Mouse (Mus musculus) layer of hippocampus, adult 18-20 months (tissue): Measurements from ENCODE around the gene Atp11b. TPM values are rescaled to one million over a fixed set of nuclear protein-coding genes. Genes with fewer than 3 reads are reported as not detected.

Experiments used
- DNase-seq, 2 experiments: peaks; one replicate each; pipeline ENCODE4 v3.0.0; 2022; ENCODE audit warnings: low spot score in 2 of 2
- total RNA-seq, 2 experiments: library from RNA; stranded (reverse); gene quantifications; 2 replicates each; pipeline ENCODE4 v1.2.3; 2021

Gene Atp11b
- total RNA-seq, 2 experiments from 2014 or later: 75.9 to 76.3 TPM

DNA sequence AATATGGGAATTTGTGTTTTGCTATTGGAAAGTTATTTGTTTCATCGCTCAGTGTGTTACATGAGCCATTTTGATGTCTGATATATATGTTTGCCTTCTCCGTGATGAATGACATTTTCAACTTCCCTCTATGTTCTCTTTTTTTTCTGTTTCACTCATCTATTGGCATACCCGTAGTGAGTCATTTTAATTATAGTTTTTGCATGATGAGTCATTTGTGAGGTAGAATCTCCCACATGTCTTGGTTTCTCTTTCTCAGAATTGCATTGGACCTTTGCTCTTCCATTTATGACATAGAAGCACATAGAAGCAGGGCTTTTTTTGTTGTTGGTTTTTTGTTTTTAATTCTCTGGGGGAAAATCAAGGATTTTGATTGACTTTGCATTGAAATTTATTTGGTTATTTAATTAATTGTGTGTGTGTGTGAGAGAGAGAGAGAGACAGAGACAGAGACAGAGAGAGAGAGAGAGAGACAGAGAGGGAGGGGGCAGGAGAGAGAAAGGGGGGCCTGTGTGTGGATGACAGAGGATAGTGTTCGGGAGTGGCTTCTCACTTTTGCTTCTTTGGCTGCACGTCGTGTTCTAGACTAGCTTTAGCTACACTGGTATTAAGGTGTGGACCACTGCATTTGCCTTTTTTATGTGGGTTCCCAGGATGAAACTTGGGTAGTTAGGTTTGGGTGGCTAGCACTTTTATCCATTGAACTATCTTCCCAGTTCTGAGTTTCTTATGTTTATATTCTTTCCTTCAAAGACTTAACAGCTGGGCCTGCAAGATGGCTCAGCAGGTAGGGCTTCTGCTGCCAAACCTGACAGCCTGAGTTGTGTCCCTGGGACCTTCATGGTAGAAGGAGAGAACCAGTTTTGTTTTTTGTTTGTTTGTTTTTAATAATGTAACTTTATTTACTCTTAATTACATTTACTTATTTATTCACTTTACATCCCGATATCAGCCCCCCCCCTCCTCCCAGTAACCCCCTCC lies 11.0 kb downstream of the Atp11b start:
- no peak for DNase-seq

DNA sequence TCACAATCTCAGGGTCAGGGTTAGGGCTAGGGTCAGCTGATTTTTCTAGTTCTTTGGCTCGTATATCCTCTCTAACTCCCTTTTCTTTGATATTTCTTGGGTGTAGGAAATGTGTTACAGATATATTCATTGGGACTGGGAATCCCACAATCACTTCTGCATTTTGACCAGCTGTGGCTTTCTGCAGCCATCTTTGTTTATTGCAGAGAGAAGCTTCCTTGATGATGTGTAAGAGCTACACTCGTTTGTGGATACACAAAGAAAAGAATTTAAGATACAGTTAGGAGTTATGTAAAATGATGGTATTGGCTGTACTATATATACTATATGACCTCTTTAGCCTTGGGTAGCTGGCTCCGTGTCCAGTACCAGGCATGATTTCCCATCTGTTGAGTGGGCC lies 25.8 kb downstream of the Atp11b start:
- DNase-seq: no peak

DNA sequence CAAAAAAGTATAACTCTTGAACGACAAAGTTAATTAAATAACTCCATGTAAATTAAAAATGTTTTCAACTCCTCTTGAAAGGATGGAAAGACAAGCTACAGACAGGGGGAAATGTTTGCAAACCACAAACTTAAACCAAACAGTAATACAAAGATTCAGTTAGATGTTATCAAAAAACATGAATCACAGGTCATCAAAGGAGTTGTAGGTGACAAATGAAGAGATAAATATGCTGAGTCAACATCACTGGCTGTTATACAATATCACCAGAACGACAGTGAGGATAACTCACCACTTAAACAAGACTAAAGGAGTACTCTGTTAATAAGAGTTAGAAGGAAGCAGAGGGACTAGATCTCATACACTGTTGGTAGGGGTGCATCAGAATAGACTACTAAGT lies 48.1 kb downstream of the Atp11b start:
- no peak for DNase-seq

DNA sequence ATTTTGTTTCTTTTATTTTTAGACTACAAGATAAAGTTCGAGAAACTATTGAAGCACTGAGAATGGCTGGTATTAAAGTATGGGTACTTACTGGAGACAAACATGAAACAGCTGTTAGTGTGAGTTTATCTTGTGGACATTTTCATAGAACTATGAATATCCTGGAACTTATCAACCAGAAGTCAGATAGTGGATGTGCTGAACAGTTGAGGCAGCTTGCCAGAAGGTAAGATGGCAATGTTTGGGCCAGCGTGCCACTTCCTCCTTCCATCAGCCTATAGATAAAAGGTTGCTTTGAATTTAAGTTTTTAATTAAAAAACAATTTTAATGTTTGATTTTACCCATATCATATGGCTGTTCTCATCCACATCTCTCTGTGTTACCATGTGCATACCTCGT lies 66.0 kb downstream of the Atp11b start:
- DNase-seq: no peak

DNA sequence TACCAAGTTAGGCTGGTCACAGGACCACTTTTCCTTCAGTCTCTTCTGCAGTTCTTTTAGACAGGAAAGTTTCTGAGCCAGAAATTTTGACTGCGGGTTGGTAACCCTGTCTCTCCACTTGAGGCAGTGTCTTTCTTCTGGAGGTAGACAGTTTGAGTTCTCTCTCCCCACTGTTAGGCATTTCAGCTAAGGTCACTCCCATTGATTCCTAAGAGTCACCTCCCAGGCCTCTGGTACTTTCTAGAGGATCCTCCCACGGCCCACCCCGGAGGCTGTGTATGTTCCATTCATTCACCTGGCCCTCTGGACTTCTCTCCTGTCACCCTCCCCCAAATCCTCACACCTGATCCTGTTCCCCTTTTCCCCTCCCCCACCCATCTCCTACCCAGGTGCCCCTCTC lies 68.1 kb downstream of the Atp11b start:
- DNase-seq: no peak

DNA sequence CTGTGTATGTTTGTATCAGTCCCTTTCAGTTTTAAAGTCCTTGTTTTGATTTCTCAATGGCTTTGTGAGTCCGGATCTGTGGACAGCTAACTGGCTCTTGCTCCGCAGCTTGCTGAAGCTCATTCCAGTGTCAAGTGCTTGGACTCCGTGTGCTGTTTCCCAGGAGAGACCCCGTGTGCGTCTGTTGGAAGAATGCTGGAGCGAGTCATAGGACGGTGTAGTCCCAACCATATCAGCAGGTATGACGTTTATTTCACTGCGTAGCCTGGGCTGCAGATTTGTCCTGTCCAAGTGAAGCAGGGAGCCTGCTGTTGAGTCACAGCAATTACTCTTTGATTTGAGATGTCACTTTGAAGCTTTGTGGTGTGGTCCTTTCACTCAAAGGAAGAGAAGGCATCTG lies 95.4 kb downstream of the Atp11b start:
- no peak for DNase-seq

DNA sequence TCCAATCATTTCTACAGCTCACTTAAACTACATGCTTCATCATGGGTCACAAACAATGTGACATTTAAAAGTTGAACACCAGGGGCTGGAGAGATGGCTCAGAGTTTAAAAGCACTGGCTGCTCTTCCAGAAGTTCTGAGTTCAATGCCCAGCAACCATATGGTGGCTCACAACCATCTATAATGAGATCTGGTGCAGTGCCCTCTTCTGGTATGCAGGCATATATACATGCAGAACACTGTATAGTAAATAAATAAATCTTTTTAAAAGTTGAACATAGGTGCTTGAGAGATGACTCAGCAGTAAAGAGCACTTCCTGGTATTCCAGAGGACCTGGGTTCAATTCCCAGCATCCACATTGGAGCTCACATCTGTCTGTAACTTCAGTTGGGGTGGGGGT lies 129.4 kb downstream of the Atp11b start:
- no peak for DNase-seq

DNA sequence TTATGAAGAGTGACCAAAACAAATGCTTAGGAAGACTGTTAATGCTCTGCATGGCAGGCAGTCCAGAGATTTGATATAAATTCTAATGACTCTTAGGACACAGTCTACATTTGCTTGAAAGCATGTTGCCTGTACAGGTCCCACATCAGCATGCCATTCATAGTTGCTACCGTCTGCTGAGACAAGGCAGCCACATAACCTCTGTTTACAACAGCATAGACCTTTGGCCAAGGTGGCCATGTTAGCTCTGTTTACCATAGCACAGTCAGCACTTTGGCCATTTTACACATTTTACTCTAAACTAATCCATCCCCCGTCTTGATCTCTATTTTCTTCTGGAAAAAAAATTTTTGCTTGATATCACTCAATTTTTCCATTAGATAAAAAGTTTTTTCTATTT lies 135.6 kb downstream of the Atp11b start:
- DNase-seq: no peak

DNA sequence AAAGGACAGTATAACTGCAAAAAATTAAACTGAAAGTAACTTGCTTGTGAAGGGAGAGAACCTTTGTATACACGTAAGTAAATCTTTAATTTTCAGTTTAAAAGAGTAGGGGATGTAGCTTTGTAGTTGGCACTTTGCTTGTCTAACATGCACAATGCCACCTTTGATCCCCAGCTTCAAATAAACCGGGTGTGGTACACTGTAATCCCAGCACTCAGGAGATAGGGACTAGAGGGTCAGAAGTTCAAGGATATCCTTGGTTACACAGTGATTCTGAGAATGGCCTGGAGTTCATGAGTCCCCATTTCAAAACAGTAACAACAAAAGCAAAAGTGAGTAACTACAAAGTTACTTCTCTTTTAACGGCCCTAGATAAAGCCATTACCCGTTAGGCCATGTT lies 137.2 kb downstream of the Atp11b start:
- DNase-seq: no peak

DNA sequence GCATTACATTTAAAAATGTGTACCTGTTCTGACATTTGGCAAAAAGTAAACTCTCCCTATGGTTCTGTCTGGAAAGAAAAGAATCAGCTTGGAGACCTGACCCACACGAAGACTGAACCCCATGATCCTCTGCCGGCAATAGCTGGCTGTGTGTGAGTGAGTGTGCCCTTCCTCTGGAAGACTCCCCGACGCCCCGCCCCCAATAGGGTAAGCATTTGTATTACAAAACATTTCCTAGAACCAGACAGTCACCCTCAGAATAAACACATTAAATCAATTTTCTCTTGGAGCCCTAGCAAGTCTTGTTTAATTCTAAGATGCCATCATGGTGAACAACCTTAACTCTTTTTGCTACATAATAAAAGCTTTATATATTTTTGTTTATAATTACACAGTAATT lies 139.2 kb downstream of the Atp11b start:
- DNase-seq: no peak

DNA sequence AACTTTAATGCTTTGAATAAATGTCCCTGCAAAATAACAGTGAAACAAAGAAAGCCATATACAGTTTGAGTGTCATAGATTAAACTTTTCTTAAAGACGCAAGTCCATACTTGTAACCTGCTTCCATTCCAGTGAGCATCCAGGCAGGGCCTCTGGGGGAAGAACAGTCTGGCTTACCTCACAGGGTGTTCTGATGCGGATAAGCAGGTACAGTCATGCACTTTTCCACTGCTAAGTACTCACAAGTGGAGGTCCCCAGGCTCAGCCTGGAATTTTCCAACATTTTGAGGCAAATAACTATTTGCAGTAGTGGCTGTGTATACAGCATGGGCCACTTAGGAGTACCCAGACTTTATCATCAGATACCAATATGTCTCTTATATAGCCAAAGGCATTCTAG lies 144.0 kb downstream of the Atp11b start:
- DNase-seq: no peak

DNA sequence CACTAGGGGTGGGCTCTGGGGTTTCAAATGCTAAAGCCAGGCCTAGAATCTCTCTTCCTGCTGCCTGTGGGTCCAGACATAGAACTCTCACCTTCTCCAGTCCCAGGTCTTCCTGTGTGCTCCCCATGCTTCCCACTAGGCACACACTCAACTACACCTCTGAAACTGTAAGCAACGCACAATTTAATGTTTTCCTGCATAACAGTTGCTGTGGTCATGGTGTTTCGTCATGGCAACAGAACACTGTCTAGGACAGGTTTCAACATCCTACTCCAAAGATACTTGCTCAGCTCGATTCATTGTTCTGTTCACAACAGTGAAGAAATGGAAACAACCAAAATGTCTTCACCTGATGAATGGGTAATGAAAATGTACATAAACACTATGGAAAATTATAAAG lies 145.2 kb downstream of the Atp11b start:
- no peak for DNase-seq

DNA sequence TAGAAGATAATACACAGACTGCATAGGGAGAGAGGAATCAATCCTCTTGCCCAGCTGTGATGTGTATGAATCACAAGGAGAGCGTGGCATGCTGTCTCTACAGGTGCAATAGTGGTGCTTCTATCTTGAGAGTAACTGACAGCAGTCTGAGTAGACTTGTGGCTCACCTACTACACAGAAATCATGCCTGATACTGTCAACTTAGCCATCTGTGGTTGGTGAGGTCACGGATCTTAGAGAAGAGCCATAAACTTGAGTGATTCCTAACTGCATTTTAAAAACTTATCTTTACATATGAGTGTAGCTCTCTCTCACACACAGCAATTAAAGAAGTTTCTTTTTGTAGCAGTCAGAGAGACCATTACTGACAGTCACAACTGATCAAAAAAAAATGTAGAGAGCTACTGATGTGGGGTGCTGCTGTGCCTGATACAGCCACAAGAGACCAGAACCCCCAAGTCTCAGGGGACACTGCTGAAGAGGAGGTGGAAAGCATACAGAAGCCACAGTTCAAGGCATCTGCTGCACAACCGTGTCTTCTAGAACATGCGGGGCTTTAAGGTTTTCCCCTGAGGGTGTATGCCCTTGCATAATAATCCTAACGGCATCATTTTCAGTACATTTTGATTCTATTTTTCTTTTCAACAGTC lies 146.8 kb downstream of the Atp11b start:
- DNase-seq: no peak

Other genes with a start within 250 kb of the Atp11b start
- gene Dcun1d1, start 183.3 kb downstream of the Atp11b start, total RNA-seq: 10 to 100 TPM; 65.7 to 70.2 TPM
- gene Mccc1, start 246.6 kb downstream of the Atp11b start, total RNA-seq: 10 to 100 TPM; 32.0 to 32.4 TPM